Mouse (Mus musculus) forebrain, embryonic 16.5 days (tissue): ENCODE data around the gene Metrn. TPM values are rescaled to one million over a fixed set of nuclear protein-coding genes. Genes with fewer than 3 reads are reported as not detected.

Experiments
- ATAC-seq: fragments of 200-750 bp; cut with Nextera tagmentation; 2 replicates; pipeline ENCODE4 v1.8.0; 2017; ENCODE audit warnings: mild to moderate bottlenecking, moderate library complexity
- H3K27ac ChIP-seq: fragments of 300-500 bp; sonication (generic); 2 replicates; pipeline ENCODE4 v1.5.1; 2014; ENCODE audit warnings: low read length, control low read depth
- H3K27me3 ChIP-seq: fragments of 300-500 bp; sonication (generic); replicated peaks from 2 replicates; pipeline ENCODE4 v1.6.1; 2014; ENCODE audit warnings: low read length; ENCODE audit not compliant: control insufficient read depth, insufficient read depth
- H3K36me3 ChIP-seq: fragments of 300-500 bp; sonication (generic); 2 replicates; pipeline ENCODE4 v1.6.1; 2014; ENCODE audit not compliant: control insufficient read depth, insufficient read depth
- H3K4me1 ChIP-seq: fragments of 300-500 bp; sonication (generic); replicated peaks from 2 replicates; pipeline ENCODE4 v1.6.1; 2014; ENCODE audit warnings: low read length; ENCODE audit not compliant: control insufficient read depth, insufficient read depth
- H3K4me2 ChIP-seq: fragments of 300-500 bp; sonication (generic); 2 replicates; pipeline ENCODE4 v1.6.1; 2014; ENCODE audit warnings: mild to moderate bottlenecking, low read length, control low read depth
- H3K4me3 ChIP-seq: fragments of 300-500 bp; sonication (generic); replicated peaks from 2 replicates; pipeline ENCODE4 v1.5.1; 2014; ENCODE audit warnings: mild to moderate bottlenecking, low read length, control low read depth
- H3K9ac ChIP-seq: fragments of 300-500 bp; sonication (generic); replicated peaks from 2 replicates; pipeline ENCODE4 v1.6.1; 2014; ENCODE audit warnings: low read depth, low read length, control low read depth
- H3K9me3 ChIP-seq: fragments of 300-500 bp; sonication (generic); 2 replicates; pipeline ENCODE4 v1.6.1; 2016; ENCODE audit warnings: low read length; ENCODE audit not compliant: control insufficient read depth
- WGBS: fragments of 180-500 bp; shearing (Covaris S2); extraction: QIAGEN DNeasy Blood & Tissue Kit; methylation state at CpG from one replicate; pipeline ENCODE4 v1.1.7; 2014; 5-methylcytosine and 5-hydroxymethylcytosine counted together
- polyA plus RNA-seq: library from polyadenylated mRNA; unstranded; fragments of >200 nt; fragmentation: Nextera tagmentation; extraction: Ambion mirVana; gene quantifications from 2 replicates; pipeline ENCODE4 v1.2.1, GENCODE M21; 2015

Gene Metrn
- polyA plus RNA-seq, 1 experiment from 2014 or later, result 34.0 TPM

DNA sequence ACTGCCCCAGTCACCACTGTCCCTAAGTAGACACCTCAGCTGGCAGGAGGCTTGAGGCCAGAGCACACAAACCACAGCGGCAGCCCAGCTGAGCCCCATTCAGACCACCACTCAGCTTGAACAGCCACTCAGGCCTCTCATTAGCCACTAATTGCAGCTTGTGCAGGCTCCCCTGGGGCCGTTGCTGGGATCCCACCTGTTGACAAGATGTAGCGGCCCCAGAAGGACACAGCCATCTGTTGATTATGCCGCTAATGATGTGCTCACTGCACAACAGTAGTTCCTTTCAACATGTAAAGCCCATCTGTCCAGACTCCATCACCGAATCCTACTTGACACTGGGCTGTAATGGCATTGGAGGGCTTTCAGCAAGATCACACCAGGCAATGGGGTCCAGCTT lies 31.1 kb downstream of the Metrn start:
- H3K4me3 ChIP-seq, result no peak overlapping the region
- ATAC-seq, result no peak
- H3K36me3 ChIP-seq, result no peaks in the 10 kb centered on the region
- no peaks in the 10 kb centered on the region for H3K27me3 ChIP-seq
- H3K27ac ChIP-seq, result no peak overlapping the region
- WGBS, result 11% methylated on average over 5 of the region's 5 CpGs
- no peak overlapping the region for H3K9ac ChIP-seq
- H3K9me3 ChIP-seq, result no peaks in the 10 kb centered on the region
- 0 out of 2 replicates have a peak, but pooled peaks cover 3% of the 10 kb centered on the region for H3K4me1 ChIP-seq
- no peak overlapping the region for H3K4me2 ChIP-seq

DNA sequence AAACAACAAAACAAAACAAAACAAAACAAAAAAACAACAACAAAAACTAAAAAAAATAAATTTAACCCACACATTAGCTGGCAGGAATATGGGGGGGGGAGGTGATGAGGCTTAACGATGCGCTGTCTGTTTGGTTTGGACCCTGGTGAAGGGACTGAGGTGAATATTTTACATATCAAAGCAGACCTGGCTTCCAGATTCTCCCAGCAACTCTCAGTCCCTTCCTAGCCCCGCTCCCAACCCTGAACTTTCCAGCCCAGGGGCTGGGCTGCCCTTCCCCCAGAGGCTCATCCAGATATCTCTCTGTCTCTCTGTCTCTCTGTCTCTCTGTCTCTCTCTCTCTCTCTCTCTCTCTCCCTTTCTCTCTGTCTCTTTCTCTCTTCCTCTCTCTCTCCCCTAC lies 34.3 kb downstream of the Metrn start:
- no peaks in the 10 kb centered on the region for H3K9me3 ChIP-seq
- ATAC-seq, result no peak
- no peaks in the 10 kb centered on the region for H3K27me3 ChIP-seq
- 45% methylated on average over 3 of the region's 3 CpGs for WGBS
- no peak overlapping the region for H3K9ac ChIP-seq
- H3K4me1 ChIP-seq, result 0 out of 2 replicates have a peak, but pooled peaks cover 3% of the 10 kb centered on the region
- no peaks in the 10 kb centered on the region for H3K36me3 ChIP-seq
- no peak overlapping the region for H3K4me2 ChIP-seq
- no peak overlapping the region for H3K4me3 ChIP-seq
- H3K27ac ChIP-seq, result no peak overlapping the region

DNA sequence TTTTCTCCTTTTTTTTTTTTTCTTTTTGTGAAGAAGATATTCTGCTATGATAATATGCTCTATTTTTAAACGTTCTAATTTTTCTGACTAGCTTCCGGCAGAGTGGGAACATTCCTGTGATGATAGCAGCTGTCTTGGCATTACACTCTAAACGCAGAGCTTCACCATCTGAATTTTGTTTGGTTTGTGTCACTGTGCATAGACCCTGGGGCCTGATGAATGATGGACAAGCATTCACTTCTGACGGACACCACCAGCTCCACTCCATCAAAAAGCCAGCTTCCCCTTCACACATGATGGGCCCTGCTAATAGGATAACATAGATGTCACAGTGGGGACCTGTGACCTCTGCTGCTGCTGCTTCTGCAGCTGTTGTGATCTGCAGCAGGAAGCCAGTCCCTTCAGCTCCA lies 35.4 kb downstream of the Metrn start:
- Histone ChIP-seq H3K9me3 (no peaks in the 10 kb centered on the region), H3K36me3 (no peaks in the 10 kb centered on the region), H3K4me3 (no peak overlapping the region), H3K27ac (no peak overlapping the region), H3K4me2 (no peak overlapping the region), H3K4me1 (0 out of 2 replicates have a peak, but pooled peaks cover 3% of the 10 kb centered on the region), H3K9ac (no peak overlapping the region), H3K27me3 (no peaks in the 10 kb centered on the region)
- 67% methylated on average over 4 of the region's 4 CpGs for WGBS
- no peak for ATAC-seq

DNA sequence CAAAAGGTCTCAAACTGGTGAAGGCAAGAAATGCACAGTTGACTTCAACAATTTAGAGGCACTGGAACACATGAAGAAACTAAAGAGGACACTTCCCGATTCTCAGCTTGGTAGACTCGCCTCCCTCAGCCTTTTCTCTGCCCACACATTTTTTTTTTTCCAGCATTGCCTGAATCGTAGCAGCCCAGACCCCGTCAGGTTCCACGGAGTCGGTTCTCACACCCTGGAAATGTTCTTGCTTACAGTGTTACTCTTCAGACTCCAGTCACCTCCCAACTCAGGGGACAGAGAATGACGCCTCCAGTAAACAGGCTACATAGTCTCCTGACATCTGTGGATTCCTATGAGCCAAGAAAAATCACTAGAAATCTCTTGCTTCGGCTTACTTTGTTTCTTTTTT lies 36.8 kb downstream of the Metrn start:
- H3K9me3 ChIP-seq, result no peaks in the 10 kb centered on the region
- no peaks in the 10 kb centered on the region for H3K36me3 ChIP-seq
- no peak overlapping the region for H3K9ac ChIP-seq
- no peaks in the 10 kb centered on the region for H3K27me3 ChIP-seq
- 75% methylated on average over 8 of the region's 8 CpGs for WGBS
- ATAC-seq, result no peak
- no peaks in the 10 kb centered on the region for H3K4me1 ChIP-seq
- H3K4me2 ChIP-seq, result no peak overlapping the region
- H3K27ac ChIP-seq, result no peak overlapping the region
- H3K4me3 ChIP-seq, result no peak overlapping the region

DNA sequence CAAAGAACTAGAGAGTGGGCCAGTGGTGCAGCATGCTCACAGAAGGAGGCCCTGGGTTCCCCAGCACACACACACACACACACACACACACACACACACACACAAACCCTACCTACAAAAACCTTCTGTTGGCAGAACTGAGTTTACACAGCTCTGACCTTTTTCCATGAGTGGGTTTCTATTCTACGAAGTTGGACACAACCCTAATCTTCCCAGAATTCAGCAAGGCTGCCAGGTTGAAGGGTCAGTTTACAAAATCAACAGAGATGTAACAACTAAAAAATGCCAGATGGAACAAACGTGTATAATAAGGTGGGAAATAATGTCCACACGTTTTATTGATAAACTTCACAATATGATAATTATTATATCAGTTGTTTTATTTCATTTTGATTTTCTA lies 39.2 kb downstream of the Metrn start:
- no peaks in the 10 kb centered on the region for H3K4me1 ChIP-seq
- no peak overlapping the region for H3K4me2 ChIP-seq
- no peak overlapping the region for H3K4me3 ChIP-seq
- H3K27ac ChIP-seq, result no peak overlapping the region
- H3K9me3 ChIP-seq, result no peaks in the 10 kb centered on the region
- no peak overlapping the region for H3K9ac ChIP-seq
- no peaks in the 10 kb centered on the region for H3K27me3 ChIP-seq
- no peak for ATAC-seq
- H3K36me3 ChIP-seq, result no peaks in the 10 kb centered on the region
- 79% methylated on average over 3 of the region's 3 CpGs for WGBS

DNA sequence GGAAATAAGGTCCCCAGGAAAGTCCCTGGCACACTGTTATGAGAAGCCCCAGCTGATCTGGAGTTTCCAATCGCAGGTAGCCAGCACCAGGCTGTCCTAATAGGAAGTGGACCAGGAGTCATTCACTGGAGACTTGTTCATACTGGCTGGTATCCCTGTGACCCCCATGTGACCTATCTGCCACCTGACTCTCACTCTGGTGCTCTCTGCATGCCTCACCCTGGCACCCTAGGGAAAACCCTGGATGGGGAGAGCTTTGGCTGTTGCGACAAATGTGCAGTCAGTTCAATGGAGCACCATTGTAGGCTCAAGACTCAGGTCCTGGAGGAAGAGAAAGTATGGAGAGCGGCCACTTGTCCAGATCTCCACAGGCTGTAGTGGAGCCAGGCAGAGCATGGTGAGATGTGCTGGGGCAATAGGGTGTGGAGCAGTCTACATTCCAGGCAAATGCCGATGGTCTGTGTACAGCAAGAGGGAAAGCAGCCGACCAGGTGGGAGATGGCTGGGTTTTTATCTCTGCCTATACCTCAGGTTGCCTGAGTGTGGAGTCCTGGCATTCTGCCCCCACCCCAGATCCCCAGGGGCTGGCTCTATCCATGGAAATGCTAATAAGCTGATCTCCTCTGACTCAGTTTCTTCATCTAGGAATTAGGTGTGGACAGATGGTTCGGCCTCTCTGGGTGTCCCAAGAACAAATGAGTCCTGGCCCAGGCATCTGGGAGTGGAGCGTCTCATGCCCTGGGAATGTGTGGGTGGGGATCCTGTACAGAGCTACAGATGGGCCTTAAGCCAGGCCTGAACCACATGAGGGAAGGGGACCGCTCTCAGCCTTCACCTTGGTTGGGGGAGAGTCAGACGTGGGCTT lies 40.3 kb downstream of the Metrn start:
- H3K4me1 ChIP-seq, result no peaks in the 10 kb centered on the region
- H3K36me3 ChIP-seq, result no peaks in the 10 kb centered on the region
- H3K27ac ChIP-seq, result no peak overlapping the region
- no peak overlapping the region for H3K4me2 ChIP-seq
- WGBS, result 80% methylated on average over 9 of the region's 9 CpGs
- no peaks in the 10 kb centered on the region for H3K9me3 ChIP-seq
- H3K4me3 ChIP-seq, result no peak overlapping the region
- no peak for ATAC-seq
- H3K9ac ChIP-seq, result no peak overlapping the region
- H3K27me3 ChIP-seq, result no peaks in the 10 kb centered on the region

DNA sequence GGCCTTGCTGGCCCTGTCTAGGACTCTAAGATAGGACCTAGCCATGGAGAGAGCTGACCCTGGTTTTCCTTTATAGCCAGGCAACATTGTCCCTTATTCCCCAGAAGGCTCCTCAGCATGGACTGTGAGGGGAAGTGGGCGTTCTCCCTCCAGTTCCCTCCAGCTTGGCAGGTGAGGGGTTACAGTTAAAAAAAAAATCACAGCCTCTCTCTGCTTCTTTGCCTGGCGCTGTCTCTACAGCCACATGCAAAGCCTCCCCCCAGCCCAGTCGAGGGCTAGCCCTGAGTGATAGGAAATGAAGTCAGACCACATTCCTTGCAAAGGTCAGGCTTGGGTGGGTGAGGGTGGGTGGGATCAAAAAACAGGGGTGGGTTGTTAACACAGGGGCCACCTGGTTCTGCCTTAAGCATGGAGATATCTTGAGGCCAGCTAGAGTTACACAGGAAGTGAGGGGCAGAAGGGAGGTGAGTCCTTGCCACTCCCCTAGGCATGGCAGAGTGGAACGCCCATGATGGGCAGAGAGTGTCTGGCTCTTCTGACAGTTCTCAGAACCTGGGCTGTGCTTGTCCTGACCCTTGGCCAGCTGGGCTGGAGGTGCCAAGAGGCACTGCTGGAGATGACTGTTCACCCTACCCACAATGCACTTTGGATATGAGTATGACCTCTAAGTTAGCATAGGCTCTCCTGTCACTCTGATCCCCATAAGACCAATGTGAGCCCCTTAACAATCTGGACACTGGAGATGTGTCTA lies 41.1 kb downstream of the Metrn start:
- no peaks in the 10 kb centered on the region for H3K27me3 ChIP-seq
- no peak overlapping the region for H3K4me3 ChIP-seq
- WGBS, result 79% methylated on average over 4 of the region's 4 CpGs
- no peak overlapping the region for H3K27ac ChIP-seq
- no peaks in the 10 kb centered on the region for H3K4me1 ChIP-seq
- no peak overlapping the region for H3K9ac ChIP-seq
- ATAC-seq, result no peak
- H3K9me3 ChIP-seq, result no peaks in the 10 kb centered on the region
- no peaks in the 10 kb centered on the region for H3K36me3 ChIP-seq
- H3K4me2 ChIP-seq, result no peak overlapping the region

DNA sequence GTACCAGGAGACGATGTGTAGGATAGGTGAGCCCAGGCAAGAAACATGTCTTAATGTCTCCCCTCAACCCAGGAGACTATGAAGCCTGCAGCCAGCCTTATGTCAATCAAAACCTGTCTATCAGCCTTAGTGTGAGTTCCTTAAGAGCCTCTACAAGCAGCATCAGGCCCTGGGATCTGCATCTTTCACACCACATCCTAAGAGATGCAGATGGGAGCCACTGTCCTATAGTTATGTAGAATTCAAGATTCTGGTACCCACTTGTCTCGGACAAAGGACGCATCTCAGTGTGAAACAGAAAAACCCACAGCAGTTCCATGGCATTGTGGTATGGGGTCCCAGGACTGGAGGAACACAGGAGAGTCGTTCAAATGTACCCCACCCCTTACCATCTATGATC lies 41.9 kb downstream of the Metrn start:
- H3K27me3 ChIP-seq, result no peaks in the 10 kb centered on the region
- H3K36me3 ChIP-seq, result no peaks in the 10 kb centered on the region
- 78% methylated on average over 4 of the region's 4 CpGs for WGBS
- H3K4me1 ChIP-seq, result no peaks in the 10 kb centered on the region
- no peak overlapping the region for H3K4me2 ChIP-seq
- no peak overlapping the region for H3K27ac ChIP-seq
- ATAC-seq, result no peak
- H3K9me3 ChIP-seq, result no peaks in the 10 kb centered on the region
- no peak overlapping the region for H3K9ac ChIP-seq
- no peak overlapping the region for H3K4me3 ChIP-seq

DNA sequence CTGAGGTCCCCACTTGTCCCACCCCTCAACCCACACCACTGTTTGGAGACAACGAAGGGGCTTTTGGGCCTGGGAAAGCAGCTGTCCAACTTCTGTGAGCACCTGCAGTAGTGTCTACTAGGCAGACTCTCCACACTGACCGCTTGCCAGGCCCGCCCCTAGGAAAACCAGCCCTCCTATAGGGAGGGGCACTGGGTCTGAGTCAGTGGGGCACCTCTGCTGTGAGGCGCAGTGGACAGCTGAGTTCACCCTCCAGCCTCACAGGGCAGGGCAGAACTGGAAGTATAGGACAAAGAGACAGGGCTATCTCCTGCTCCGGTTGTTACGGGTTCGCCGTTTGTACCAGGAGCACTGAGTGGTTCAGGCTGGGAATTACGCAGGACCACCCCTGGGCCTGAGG lies 42.7 kb downstream of the Metrn start, which contains the start of gene Msln:
Gene Msln (minus strand): TSS at position 138 of the 400 bp plus-strand sequence.
- Histone ChIP-seq H3K4me1 (no peaks in the 10 kb centered on the region), H3K27me3 (no peaks in the 10 kb centered on the region), H3K9ac (no peak within 1 kb of the TSS), H3K9me3 (no peaks in the 10 kb centered on the region), H3K36me3 (no peaks in the 10 kb centered on the region), H3K27ac (no peak within 1 kb of the TSS), H3K4me2 (no peak within 1 kb of the TSS), H3K4me3 (no peak within 1 kb of the TSS)
- no peak for ATAC-seq
- WGBS, result 84% methylated on average over 9 of the region's 9 CpGs
